Mouse (Mus musculus): ENCODE measurements at regions not wholly inside any gene's neighbourhood (a gene's known extent, or its start where the extent isn't known, plus 50 kb on each side); places are given as distances from the start of the nearest gene placed in this dataset.

DNA sequence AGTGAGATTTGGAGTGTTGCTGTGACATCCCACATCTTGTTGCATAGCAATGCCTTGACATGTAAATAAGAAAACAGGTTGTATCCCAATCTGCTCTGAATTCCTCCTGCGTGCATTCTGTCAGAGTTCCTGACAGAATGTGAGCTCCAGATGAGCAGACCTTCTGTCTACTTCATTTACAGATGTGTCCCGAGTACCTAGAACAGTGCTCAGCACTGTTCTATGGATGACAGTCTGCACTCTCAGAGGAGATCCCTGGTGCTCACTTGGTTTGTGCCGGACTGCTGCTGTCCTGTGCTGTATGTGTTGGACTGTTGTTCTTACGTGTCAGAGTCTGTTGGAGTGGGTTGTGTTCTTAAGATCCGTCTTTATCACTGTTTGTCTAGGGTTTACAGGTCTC, 211.4 kb upstream of the Ttc29 start:
- no peak for DNase-seq
- intact Hi-C loops (cut with DNase I), result loop anchor here (5.0 to 10.0 kb wide), 3 partner anchors 177 to 577 kb away; no protein-coding TSS in a partner anchor

DNA sequence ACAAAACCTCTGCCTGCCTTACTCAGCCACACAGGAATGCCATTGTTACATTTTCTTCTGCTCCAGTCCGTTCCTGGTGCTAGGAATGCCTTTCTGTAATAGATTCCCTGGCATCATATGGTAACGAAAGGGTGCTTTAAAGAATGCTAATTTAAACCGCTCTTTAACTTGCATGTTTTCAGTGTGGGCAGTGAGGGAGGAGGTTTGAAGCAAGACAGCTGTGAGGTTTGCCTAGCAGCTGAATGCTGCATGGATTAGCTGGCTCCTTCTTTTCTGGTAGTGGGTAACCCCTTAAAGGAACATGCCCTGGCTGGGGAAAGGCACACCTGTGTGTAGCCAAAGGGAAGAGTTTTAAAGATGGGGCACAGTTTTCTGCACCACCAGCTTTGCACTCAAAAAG, 211.0 kb upstream of the Ttc29 start:
- intact Hi-C loops (cut with DNase I), result loop anchor here (5.0 to 10.0 kb wide), 3 partner anchors 177 to 577 kb away; no protein-coding TSS in a partner anchor

DNA sequence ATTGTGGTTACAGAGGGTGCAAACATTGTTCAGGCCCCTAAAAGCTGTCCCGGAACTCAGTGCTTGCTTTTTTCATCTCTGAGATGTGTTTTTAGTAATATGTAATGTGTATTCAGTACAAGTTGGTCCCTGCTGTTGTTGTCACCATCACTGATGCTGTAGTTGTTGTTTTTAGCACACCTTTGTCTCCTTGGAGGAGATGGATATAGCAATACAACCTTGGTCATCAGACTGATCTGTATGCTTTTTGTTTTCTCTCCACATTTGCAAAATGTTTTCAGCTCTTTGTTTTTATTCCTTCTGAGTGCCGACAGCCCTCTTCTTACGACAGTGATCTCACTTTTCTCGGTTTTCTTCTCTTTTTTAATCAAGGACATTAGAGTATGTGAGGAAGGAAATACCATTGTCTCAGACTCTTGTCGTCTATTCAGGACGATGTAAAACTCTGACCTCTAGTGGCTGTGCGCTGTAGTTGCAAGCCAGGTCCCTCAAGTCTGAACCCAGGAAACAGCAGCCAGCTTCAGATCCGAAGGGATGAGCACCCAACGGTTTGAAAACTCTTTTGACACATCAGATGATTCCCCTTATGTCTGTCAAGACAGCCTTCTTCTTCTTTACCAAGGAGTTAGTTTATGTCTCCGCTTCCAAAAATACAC, 209.1 kb upstream of the Ttc29 start:
- peak; percentile 52 to 75 for DNase-seq
- intact Hi-C loops (cut with DNase I), result loop anchor here (5.0 to 10.0 kb wide), 3 partner anchors 179 to 579 kb away; no protein-coding TSS in a partner anchor

More for the DNA sequence above, 211.0 kb upstream of the Ttc29 start:
- no peak for DNase-seq

DNA sequence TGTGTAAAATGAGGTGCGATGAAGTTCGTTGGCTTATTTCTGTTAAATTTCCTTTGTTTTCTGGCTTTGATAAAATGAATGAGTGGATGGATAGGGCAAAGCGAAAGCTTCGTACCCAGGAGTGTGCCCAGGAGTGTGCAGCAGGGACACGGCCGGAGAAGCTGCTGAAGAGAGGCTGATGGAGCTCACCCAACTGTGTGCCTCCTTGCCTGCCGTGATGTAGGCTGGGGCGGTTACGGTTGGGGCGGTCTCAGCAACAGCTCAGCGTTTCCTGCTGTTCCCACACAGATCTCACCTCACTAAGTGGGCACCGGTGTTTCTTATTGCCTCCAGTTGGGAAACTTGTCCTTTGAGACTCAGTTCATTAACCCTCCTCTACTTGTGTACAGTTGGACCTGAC, 208.2 kb upstream of the Ttc29 start:
- no peak for DNase-seq
- intact Hi-C loops (cut with DNase I), result loop anchor here (5.0 to 10.0 kb wide), 3 partner anchors 180 to 580 kb away; no protein-coding TSS in a partner anchor

DNA sequence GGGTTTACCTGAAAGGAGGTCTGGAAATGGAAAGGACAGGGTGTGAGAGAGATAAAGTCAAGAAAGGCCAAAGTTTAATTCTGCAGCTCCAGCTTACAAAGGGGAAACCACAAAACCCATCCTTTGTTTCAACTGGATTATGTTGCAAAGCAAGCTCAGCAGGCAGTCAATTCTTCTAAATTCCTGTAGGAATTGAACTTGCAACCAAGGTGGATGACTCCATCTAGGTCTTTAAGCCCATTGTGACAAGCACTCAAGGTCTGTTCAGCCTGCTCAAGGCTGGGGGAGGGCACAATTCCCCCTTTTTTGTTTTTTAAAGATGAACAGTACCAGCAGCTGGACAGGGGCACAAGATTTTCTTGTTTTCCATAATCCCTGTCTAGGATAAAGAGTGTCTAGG, 200.0 kb upstream of the Ttc29 start:
- DNase-seq, result no peak
- intact Hi-C loops (cut with DNase I), result no loop called here

DNA sequence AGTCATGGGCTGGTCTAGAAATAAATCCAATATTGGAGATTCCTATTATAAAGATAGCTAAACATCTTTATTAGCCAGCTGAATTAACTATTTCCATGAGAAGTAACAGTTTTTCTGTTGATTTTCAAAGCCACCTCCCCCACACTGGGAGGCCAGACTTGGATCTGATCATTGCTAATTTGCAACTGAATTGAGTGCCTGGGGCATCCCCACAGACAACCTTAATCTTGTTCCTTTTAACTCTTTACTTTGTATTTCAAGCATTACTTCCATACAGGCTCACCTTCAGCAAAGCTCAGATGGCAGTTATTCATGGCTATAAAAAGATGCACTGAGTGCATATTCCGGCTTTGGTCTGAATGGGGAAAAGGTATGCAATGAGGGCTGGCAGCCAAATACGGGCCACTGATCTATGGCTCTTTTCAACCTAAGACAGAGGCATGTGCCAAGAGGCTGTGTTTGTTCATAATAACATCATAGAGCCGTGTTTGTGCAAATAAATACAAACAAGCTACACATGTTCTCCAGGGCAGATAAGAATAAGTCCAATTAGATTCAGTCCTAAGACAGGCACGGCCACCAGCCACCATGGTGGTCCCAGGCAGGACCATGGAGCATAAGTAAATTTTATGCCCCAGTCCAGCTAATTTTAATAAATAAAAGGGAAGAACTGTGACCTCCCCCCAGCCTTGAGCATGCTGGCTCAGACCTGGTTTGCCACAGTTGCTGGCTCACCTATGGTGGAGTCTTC, 194.5 kb upstream of the Ttc29 start:
- DNase-seq, result no peak
- intact Hi-C loops (cut with DNase I), result no loop called here

DNA sequence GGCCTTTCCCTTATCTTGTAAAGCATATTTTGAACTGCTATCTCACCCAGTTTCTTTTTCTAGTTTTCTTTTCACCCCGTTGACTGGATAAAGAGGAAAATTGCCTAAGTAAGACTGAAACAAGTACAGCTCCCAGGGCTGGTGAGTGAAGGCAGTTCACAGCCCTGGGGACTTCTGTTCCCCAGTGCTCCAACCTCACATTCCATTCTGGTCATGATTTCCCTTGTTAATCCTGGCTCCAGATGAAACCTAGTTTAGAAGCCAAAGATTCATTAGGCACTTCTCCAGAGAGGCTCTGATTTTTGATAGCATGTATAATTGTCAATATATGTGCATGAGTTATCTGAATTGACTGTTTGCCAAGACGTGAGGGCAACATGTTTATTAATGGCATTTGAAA, 191.6 kb upstream of the Ttc29 start:
- DNase-seq, result no peak
- intact Hi-C loops (cut with DNase I), result no loop called here

DNA sequence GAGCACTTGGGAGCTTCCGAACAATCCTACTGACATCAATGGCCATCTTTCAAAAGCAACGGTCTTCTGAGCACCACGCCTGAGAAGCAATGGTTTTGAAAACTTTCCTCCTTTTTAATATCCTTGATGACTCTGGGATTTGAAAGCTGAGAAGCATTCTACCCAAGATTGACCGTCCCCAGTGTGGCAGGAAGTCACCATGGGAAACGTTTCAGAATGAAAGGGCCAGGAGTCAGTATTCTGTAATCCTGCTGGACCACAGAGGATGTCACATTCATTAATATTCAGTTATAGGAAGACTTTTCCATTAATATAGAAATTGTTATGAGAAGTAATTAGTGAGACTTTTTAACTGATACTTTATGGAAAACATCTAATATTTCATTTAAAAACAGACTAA, 190.1 kb upstream of the Ttc29 start:
- intact Hi-C loops (cut with DNase I), result no loop called here
- DNase-seq, result no peak

DNA sequence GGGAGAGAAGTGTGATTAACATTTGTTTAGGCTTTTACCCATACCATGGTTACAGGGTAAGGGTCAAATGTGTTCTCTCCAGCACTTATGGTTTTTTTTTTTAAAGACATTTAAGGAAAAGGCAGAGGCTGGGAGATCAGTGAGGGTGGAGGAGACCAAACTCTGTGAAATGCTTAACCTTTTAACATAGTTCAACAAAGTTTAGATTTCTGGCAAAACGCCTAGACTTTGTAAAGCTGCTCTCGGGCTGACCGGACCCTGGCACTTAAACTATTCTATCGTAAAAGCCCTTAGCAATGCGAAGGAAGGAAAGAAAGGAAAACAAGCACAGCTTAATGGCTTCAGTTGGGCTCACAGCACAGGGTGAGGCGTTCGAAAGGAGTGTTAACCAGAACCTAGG, 189.6 kb upstream of the Ttc29 start:
- intact Hi-C loops (cut with DNase I), result no loop called here
- DNase-seq, result no peak

DNA sequence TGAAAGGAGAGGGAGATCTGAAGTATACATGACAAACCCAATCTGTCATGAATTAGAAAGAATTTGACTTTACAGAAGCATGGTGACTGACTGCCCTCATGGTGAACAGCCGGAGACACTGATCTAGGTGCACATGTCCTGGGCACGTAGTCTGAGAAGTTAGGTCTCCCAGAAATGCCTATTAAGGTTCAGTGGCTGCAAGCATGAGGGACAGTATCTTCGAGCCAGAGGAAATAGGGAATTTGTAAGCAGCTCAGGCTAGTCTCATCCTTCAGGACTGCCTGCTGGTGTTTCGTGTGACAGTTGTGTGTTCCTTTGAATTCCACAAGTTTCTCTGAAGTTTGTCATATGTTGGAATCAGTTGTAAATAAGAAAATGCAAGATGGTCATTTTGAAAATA, 189.2 kb upstream of the Ttc29 start:
- intact Hi-C loops (cut with DNase I), result no loop called here
- no peak for DNase-seq

DNA sequence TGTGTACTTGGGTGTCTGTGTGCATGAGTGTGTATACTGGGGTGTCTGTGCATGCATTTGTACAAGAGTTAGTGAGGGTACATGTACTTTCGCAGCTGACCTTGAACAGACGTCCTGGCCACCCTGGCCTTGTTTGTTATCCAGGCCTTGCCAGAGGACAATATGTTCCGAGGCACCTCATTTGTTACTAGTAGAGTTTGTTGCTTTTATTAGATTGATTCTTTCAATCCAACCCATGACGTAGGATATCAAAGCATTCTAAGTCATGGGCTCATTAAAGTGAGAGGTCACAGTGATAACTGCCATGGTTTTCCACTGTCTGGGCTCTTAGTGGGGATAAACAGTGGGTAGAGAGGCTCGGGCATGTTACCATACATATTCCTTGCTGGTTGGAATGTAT, 188.1 kb upstream of the Ttc29 start:
- DNase-seq, result peak; percentile 37 to 42
- intact Hi-C loops (cut with DNase I), result no loop called here

DNA sequence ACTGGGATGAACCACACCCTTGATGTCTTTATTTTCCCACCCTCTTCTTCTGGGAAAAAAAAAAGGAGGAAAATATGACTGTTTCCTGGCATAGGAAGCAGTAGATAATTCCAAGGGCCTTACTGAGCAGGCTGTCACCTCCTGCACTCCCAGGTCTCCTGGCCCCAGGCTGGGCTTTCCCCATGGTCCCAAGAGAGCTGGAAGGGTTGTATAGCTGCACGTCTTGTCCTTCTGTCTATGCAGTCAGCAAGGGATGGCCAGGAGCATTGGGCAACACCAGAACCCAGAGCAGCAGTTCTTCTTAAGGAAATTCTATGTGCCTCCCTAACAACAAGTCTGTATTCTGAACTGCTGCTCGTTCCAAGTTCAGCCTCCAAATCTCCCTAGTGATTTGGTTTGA, 185.7 kb upstream of the Ttc29 start:
- no peak for DNase-seq
- intact Hi-C loops (cut with DNase I), result no loop called here

DNA sequence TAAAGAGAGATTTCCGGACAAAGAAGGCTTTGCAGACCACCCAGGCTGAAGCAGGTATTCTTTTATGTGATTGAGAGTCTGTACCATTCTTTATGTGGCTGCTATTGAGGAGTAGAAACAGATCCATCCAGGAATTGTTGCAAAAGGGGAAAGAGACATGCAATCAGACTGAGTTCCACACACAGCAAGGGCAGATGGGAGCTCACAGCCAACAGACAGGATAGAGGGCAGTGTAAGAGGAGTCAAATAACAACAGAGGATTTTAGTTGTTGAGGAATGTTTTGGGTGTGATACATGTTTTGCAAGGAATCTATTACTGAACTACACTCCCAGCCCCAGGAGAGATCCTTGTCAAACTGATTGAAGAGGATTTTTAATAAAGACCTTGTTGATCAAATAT, 184.2 kb upstream of the Ttc29 start:
- intact Hi-C loops (cut with DNase I), result no loop called here
- no peak for DNase-seq

DNA sequence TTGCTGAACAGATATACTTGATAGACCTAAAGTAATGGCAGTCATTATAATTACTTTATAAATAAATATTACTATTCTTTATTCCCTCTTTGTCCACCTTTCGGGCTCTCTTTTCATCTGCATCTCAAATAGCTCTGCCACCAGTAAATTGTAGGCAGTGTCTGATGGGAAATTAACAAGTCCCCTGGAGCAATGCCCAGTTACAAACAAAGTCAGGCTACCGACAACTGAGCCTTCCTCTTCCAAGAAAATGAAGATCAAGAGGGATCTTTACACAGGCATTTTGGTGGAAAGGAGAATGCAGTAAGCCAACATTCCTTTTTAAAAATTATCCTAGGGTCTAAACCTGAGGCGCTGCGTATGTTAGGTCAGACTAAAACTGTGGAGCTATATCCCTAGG, 181.3 kb upstream of the Ttc29 start:
- intact Hi-C loops (cut with DNase I), result no loop called here

DNA sequence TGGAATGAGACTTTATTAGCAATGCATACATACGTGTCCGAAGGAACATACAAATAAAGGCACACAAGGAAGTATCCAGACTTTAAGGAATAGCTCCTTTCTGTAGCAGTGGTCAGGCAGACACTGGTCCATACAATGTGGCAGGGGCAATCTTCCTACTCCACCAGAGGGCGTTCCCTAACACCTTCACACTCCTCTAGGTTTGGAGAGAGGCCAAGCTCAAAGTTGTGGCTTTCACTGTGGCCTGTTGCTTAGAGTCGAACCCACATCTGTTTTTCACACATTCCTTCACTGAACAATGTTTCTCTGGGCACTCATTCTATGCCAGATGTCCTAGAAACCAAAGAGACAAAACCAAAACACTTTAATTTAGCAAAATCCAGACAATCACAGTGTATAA, 178.4 kb upstream of the Ttc29 start:
- DNase-seq, result no peak
- intact Hi-C loops (cut with DNase I), result no loop called here

More for the DNA sequence above, 181.3 kb upstream of the Ttc29 start:
- no peak for DNase-seq

DNA sequence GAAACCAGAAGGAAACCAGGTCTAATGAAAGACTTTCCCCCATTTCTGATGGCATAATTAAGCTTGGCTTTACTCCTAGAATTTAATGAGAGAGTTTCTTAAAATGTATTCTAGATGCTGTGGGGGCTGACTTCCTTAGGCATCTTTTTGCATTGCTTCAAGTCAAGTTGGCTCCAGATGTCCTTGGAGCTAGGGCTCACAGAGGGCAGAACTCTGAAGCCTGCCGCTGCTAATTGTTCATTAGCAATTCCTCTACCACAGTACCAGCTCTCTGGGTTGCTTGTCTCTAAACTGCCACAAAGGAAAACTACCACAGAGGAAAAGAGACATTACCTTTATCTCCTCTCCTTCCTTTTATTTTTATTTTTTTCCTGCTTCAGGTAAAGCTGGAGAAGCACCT, 175.9 kb upstream of the Ttc29 start:
- DNase-seq, result no peak
- intact Hi-C loops (cut with DNase I), result no loop called here

DNA sequence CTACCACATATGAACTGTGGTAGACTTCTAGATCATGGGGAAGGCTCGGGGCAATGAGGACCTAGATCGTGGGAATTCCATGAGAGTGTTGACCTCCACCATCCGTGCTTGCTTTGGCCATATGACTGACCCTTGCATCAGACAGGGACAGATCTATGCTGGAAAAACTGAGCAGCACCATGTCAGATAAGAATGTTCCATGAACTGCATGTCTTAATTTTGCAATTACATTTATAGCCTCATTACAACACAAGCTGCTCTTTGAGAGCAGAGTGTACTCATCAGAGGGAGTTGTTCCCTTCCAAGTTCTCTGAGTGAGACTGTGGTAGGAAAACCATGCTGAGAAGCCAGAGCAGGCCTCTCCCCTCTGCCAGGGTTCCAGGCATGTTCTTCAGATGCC, 166.4 kb upstream of the Ttc29 start:
- intact Hi-C loops (cut with DNase I), result loop anchor here (5.0 kb wide), 1 partner anchor 414 kb away; no protein-coding TSS in a partner anchor
- no peak for DNase-seq

DNA sequence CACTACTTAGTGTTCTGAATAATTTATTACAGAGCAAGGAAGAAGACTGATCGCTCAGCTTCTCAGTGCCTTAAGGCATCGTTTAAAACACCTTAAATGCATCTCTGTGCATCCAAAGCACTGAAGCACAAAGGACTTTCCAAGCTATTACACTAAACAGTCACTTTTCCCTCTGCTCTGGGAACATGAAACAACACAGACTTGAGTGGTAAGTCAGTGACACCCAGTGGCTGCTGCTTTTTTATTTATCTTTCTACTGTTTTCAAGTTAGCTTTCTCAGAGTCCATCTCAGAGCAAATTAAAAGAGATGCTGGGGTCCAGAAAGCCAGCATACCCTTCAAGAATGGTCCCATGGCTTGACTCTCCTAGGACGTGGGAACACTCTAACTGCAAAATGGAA, 162.3 kb upstream of the Ttc29 start:
- no peak for DNase-seq
- intact Hi-C loops (cut with DNase I), result no loop called here

DNA sequence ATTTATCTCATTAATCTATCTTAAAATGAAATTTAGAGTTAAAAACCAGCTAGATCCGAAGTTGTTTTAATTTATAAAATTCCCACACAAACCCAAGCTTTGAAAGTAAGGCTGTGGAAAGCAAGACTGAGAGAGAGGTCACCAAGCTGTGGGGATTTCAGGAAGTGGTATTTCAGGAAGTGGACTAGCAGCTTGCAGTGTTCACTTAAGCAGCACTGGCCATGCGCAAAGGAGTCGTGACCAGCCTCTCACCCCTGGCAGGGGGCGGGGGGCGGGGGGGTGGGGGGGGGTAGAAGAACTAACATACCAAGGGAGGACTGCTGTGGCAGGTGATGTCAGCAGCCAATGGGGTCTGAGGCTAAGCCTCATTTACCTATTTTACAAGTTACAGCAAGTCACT, 158.7 kb upstream of the Ttc29 start:
- intact Hi-C loops (cut with DNase I), result no loop called here

DNA sequence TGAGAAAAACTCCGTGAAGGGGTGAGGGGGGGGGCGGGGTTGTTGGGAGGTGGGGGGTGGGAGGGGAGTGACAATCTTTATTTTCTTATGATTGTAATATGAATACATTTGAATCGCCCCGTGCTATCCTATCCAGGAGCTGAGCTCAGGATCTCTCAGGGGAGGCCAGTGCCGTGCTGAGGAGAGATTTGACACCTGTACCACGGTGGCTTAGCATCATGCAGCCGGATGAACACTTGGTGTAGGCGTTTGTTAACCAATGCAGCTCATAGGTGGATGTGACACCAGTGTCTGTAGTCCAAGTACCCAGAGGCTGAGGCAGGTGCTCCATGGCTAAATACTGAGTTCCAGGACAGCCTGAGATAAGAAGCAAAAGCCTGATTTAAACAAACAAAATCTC, 158.2 kb upstream of the Ttc29 start:
- intact Hi-C loops (cut with DNase I), result no loop called here
- no peak for DNase-seq

More for the DNA sequence above, 158.7 kb upstream of the Ttc29 start:
- DNase-seq, result no peak

DNA sequence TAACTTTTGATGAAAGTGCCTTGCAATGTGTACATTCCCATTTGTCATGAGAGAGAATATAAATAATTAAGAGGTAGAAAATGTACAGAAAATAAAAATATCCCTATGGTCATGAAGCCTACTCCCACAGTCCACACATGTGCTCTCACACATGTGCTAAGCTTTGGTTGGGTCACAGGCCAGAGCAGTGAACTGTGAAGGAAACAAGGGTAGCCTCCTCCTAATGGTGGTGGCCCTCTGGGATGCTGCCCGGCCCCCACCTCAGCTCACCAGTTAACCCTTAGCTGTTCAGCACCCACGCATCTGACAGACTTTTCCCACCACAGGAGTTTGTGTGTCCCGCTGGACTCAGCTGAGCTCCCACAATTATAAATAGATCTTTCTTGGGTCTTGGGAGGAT, 157.6 kb upstream of the Ttc29 start:
- intact Hi-C loops (cut with DNase I), result no loop called here
- DNase-seq, result no peak

DNA sequence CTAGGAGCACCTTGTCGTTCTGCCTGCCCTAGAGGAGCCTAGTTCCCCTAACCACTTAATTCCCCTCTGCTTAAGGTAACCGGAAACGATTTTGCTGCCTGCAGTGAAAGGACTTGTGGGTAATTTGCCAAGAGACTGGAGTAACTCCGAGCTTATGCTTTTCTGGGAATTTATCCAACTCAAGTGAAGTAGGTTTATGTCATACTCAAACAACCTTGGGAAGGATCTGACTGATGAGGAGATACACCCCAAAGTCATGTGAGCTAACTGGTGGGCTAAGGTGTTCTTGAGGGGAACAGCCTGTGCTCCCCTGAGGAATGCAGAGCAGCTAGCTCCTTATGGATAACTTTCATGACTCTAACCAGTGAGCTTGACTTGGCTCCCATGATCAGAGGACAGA, 155.7 kb upstream of the Ttc29 start:
- DNase-seq, result no peak
- intact Hi-C loops (cut with DNase I), result no loop called here
